Mouse (Mus musculus): Measurements from ENCODE around the gene Gpatch8. TPM values are rescaled to one million over a fixed set of nuclear protein-coding genes. Genes with fewer than 3 reads are reported as not detected.
A peak's percentile ranks its signal among the peaks of the same experiment; 100 is the strongest.

Gpatch8 gene
- polyA plus RNA-seq, 1 experiment = 5.7 TPM

- TF ChIP-seq FLI1 (IDR thresholded peaks at IDR 0.05; ENCODE audit: low read length) = no peak
- TF ChIP-seq GATA1 (IDR thresholded peaks at IDR 0.05; ENCODE audit: borderline replicate concordance, low read length) = no peak
- peaks cover 50% of the 10 kb centered on the region for H3K36me3 ChIP-seq (replicated peaks; ENCODE audit: low read length)
- peak overlapping the region; percentile 88 for H3K4me3 ChIP-seq (replicated peaks)
- peaks cover 53% of the 10 kb centered on the region for H3K4me1 ChIP-seq
- H3K9me3 ChIP-seq = peaks cover 9% of the 10 kb centered on the region; the same call in 1 of the 2 replicates
- peaks cover 44% of the 10 kb centered on the region for H3K27me3 ChIP-seq (replicated peaks)
Observed at GRCm38 (mm10) chr11:102438212-102439092, 117.7 kb downstream of the Gpatch8 start.

GRCm38 (mm10) chr11:102437120-102438061 is 118.8 kb downstream of the Gpatch8 start:
- peaks cover 38% of the 10 kb centered on the region for H3K27me3 ChIP-seq (replicated peaks)

DNA sequence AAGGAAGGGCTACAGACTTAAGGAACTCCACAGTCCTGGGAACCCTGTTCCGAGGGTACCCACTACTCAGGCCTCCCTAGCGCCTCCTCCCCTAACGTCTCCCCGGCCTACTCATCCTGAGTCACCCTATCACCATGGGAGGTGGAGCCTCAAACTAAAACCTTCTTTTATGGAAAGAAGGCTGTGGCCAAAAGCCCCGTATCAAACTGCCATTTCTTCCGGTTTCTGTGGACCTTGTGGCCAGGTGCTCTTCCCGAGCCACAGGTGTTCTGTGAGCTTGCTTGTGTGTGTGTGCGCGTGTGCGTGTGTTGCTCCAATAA is 119.8 kb downstream of the Gpatch8 start:
- H3K4me3 ChIP-seq (replicated peaks) = no peak overlapping the region
- TF ChIP-seq FLI1 (IDR thresholded peaks at IDR 0.05; ENCODE audit: low read length) (no peak), GATA1 (IDR thresholded peaks at IDR 0.05; ENCODE audit: borderline replicate concordance, low read length) (no peak)
- peaks cover 59% of the 10 kb centered on the region for H3K36me3 ChIP-seq (replicated peaks; ENCODE audit: low read length)
- peaks cover 9% of the 10 kb centered on the region; the same call in 1 of the 2 replicates for H3K9me3 ChIP-seq
- H3K27me3 ChIP-seq (replicated peaks) = peaks cover 35% of the 10 kb centered on the region
- peaks cover 73% of the 10 kb centered on the region for H3K4me1 ChIP-seq

More at GRCm38 (mm10) chr11:102437120-102438061, 118.8 kb downstream of the Gpatch8 start:
- H3K4me3 ChIP-seq (replicated peaks) = peak overlapping the region; percentile 88
- peaks cover 63% of the 10 kb centered on the region for H3K4me1 ChIP-seq
- TF ChIP-seq FLI1 (IDR thresholded peaks at IDR 0.05; ENCODE audit: low read length) = no peak
- TF ChIP-seq GATA1 (IDR thresholded peaks at IDR 0.05; ENCODE audit: borderline replicate concordance, low read length) = no peak
- peaks cover 59% of the 10 kb centered on the region for H3K36me3 ChIP-seq (replicated peaks; ENCODE audit: low read length)
- H3K9me3 ChIP-seq = peaks cover 9% of the 10 kb centered on the region; the same call in 1 of the 2 replicates

DNA sequence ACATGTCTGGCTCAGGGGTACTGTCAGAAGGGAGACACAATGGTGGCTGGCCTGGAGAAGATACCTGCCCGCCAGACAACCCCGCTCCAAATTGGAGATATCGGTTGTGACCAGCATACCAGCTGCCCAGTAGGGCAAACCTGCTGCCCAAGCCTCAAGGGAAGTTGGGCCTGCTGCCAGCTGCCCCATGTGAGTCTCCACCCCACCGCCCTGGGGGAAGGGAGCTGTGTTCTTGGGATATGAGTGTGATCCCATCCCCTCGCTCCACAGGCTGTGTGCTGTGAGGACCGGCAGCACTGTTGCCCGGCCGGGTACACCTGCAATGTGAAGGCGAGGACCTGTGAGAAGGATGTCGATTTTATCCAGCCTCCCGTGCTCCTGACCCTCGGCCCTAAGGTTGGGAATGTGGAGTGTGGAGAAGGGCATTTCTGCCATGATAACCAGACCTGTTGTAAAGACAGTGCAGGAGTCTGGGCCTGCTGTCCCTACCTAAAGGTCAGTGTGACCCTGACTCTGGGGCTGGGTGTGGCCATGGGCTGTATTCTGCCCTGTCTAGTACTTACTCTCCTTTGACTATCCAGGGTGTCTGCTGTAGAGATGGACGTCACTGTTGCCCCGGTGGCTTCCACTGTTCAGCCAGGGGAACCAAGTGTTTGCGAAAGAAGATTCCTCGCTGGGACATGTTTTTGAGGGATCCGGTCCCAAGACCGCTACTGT is 120.3 kb downstream of the Gpatch8 start:
- Histone ChIP-seq H3K4me1 (peaks cover 78% of the 10 kb centered on the region), H3K27me3 (replicated peaks) (peaks cover 33% of the 10 kb centered on the region), H3K36me3 (replicated peaks; ENCODE audit: low read length) (peaks cover 59% of the 10 kb centered on the region), H3K4me3 (replicated peaks) (no peak overlapping the region), H3K9me3 (peaks cover 9% of the 10 kb centered on the region; the same call in 1 of the 2 replicates)
- no peak for TF ChIP-seq GATA1 (IDR thresholded peaks at IDR 0.05; ENCODE audit: borderline replicate concordance, low read length)
- no peak for TF ChIP-seq FLI1 (IDR thresholded peaks at IDR 0.05; ENCODE audit: low read length)

DNA sequence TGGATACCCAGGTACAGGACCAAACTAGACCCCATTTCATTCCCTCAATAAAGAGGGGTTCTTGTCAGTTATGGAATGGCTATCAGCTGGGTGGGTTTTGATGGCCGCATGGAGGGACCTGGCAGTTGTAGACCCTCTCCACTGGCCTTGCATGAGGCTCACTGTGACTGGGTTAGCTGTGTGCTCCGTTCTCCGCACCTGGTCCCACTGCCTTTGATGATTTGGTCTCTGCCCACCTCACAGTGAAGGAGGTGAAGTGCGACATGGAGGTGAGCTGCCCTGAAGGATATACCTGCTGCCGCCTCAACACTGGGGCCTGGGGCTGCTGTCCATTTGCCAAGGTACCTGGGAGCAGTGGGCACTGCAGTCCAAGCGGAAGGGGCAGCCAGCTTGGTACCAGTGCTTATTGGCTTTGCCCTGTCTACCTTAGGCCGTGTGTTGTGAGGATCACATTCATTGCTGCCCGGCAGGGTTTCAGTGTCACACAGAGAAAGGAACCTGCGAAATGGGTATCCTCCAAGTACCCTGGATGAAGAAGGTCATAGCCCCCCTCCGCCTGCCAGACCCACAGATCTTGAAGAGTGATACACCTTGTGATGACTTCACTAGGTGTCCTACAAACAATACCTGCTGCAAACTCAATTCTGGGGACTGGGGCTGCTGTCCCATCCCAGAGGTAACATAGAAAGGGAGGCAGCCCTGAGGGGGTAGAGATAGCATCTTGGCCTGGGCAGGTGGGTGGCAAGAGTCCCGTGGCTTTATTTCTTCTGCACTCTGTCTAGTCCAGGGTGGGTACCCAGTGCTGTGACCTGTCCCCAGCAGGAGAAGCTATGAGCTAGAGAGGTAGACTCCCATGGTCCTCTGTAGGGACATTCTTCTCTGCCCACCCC is 121.1 kb downstream of the Gpatch8 start:
- Histone ChIP-seq H3K9me3 (peaks cover 9% of the 10 kb centered on the region; the same call in 1 of the 2 replicates), H3K4me1 (peaks cover 80% of the 10 kb centered on the region), H3K36me3 (replicated peaks; ENCODE audit: low read length) (peaks cover 59% of the 10 kb centered on the region), H3K27me3 (replicated peaks) (peaks cover 32% of the 10 kb centered on the region), H3K4me3 (replicated peaks) (no peak overlapping the region)
- no peak for TF ChIP-seq GATA1 (IDR thresholded peaks at IDR 0.05; ENCODE audit: borderline replicate concordance, low read length)
- no peak for TF ChIP-seq FLI1 (IDR thresholded peaks at IDR 0.05; ENCODE audit: low read length)

DNA sequence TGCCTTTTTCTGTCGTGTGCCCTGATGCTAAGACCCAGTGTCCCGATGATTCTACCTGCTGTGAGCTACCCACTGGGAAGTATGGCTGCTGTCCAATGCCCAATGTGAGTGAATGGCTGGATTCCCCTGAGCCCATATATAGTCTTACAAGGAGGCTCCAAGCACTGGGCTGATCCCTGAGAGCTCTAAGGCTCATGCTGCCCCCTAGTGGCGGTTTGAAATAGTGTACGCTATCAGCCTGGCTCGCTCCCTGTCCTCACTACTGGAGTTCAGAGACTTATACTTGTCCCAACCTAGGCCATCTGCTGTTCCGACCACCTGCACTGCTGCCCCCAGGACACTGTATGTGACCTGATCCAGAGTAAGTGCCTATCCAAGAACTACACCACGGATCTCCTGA is 121.8 kb downstream of the Gpatch8 start:
- Histone ChIP-seq H3K4me3 (replicated peaks) (peak overlapping the region; percentile 3), H3K4me1 (peaks cover 80% of the 10 kb centered on the region), H3K27me3 (replicated peaks) (peaks cover 25% of the 10 kb centered on the region), H3K36me3 (replicated peaks; ENCODE audit: low read length) (peaks cover 59% of the 10 kb centered on the region), H3K9me3 (peaks cover 9% of the 10 kb centered on the region; the same call in 1 of the 2 replicates)
- no peak for TF ChIP-seq GATA1 (IDR thresholded peaks at IDR 0.05; ENCODE audit: borderline replicate concordance, low read length)

GRCm38 (mm10) chr11:102433866-102434265 is 122.3 kb downstream of the Gpatch8 start:
- H3K27me3 ChIP-seq (replicated peaks) = peaks cover 20% of the 10 kb centered on the region
- H3K9me3 ChIP-seq = peaks cover 9% of the 10 kb centered on the region; the same call in 1 of the 2 replicates
- H3K4me1 ChIP-seq = peaks cover 83% of the 10 kb centered on the region
- peaks cover 58% of the 10 kb centered on the region for H3K36me3 ChIP-seq (replicated peaks; ENCODE audit: low read length)
- H3K4me3 ChIP-seq (replicated peaks) = peak overlapping the region; percentile 11
- no peak for TF ChIP-seq FLI1 (IDR thresholded peaks at IDR 0.05; ENCODE audit: low read length)
- TF ChIP-seq GATA1 (IDR thresholded peaks at IDR 0.05; ENCODE audit: borderline replicate concordance, low read length) = no peak

DNA sequence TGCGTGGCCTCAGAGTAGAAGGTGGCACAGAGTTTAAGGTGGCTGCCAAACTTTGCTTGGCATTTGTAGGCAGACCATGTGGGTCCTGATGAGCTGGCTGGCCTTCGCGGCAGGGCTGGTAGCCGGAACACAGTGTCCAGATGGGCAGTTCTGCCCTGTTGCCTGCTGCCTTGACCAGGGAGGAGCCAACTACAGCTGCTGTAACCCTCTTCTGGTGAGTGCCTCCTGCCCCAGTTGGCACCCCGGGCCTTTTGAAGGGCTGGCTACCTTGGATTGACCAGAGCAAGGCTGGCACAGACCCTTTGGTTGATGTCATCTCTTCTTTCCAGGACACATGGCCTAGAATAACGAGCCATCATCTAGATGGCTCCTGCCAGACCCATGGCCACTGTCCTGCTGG is 123.3 kb downstream of the Gpatch8 start:
- TF ChIP-seq FLI1 (IDR thresholded peaks at IDR 0.05; ENCODE audit: low read length) = no peak
- TF ChIP-seq GATA1 (IDR thresholded peaks at IDR 0.05; ENCODE audit: borderline replicate concordance, low read length) = no peak
- H3K9me3 ChIP-seq = peaks cover 4% of the 10 kb centered on the region; the same call in 1 of the 2 replicates
- peaks cover 10% of the 10 kb centered on the region for H3K27me3 ChIP-seq (replicated peaks)
- peaks cover 50% of the 10 kb centered on the region for H3K36me3 ChIP-seq (replicated peaks; ENCODE audit: low read length)
- H3K4me1 ChIP-seq = peaks cover 83% of the 10 kb centered on the region
- H3K4me3 ChIP-seq (replicated peaks) = peak overlapping the region; percentile 93
